Mouse (Mus musculus): ENCODE data around the gene Crtap.

GRCm38 (mm10) chr9:114401685-114402080, 11.2 kb upstream of the Crtap start:
- TF ChIP-seq CTCF (IDR thresholded peaks at IDR 0.05; ENCODE audit: low read depth, low read length) (no peak; the same call in 1 of the 2 replicates), POLR2A (IDR thresholded peaks at IDR 0.05; ENCODE audit: extremely low read depth, insufficient read depth, low read length) (no peak)
